Mouse (Mus musculus) thymus, adult 2 months (tissue): Measurements from ENCODE around the gene Rex1bd. TPM values are rescaled to one million over a fixed set of nuclear protein-coding genes. Genes with fewer than 3 reads are reported as not detected.

Experiments used
- DNase-seq: peaks from one replicate; pipeline ENCODE4 v3.0.0; 2021
- H3K27ac ChIP-seq: fragments of 200-500 bp; 2 replicates; pipeline ENCODE4 v1.5.1; 2012; ENCODE audit warnings: low read length, control low read depth; ENCODE audit not compliant: control insufficient read depth, insufficient read depth
- H3K27me3 ChIP-seq: fragments of 200-500 bp; 2 replicates; pipeline ENCODE4 v1.6.1; 2012; ENCODE audit warnings: mild to moderate bottlenecking, low read length, moderate library complexity, mixed read lengths; ENCODE audit not compliant: control insufficient read depth, insufficient read depth
- H3K36me3 ChIP-seq: fragments of 200-500 bp; 2 replicates; pipeline ENCODE4 v1.6.1; 2012; ENCODE audit warnings: mild to moderate bottlenecking, low read length, moderate library complexity; ENCODE audit not compliant: control insufficient read depth, insufficient read depth
- H3K4me1 ChIP-seq: fragments of 200-500 bp; replicated peaks from 2 replicates; pipeline ENCODE4 v1.6.1; 2012; ENCODE audit warnings: low read length; ENCODE audit not compliant: control insufficient read depth, insufficient read depth
- H3K4me3 ChIP-seq: fragments of 200-500 bp; 2 replicates; pipeline ENCODE4 v1.5.1; 2012; ENCODE audit warnings: mild to moderate bottlenecking, low read length, control low read depth, moderate library complexity; ENCODE audit not compliant: control insufficient read depth, insufficient read depth
- CTCF ChIP-seq: fragments of 200-500 bp; IDR thresholded peaks from 2 replicates; pipeline ENCODE4 v1.5.1; 2012; ENCODE audit warnings: mild to moderate bottlenecking, control low read depth, low read length, moderate library complexity, borderline replicate concordance; ENCODE audit not compliant: control insufficient read depth, poor library complexity, insufficient read depth; ENCODE audit errors: extremely low read depth
- POLR2A ChIP-seq: fragments of 200-500 bp; IDR thresholded peaks from 2 replicates; pipeline ENCODE4 v1.6.1; 2012; ENCODE audit warnings: mild to moderate bottlenecking, low read length, control low read depth, moderate library complexity; ENCODE audit not compliant: control insufficient read depth, poor library complexity, insufficient read depth; ENCODE audit errors: extremely low read depth
- WGBS: fragments of 180-500 bp; shearing (Covaris S2); methylation state at CpG from one replicate; pipeline ENCODE4 v1.1.7; 2018; 5-methylcytosine and 5-hydroxymethylcytosine counted together
- polyA plus RNA-seq: library from polyadenylated mRNA; depleted of rRNA; stranded (reverse); fragments of >200 nt; gene quantifications from 2 replicates; pipeline ENCODE4 v1.2.3, GENCODE M21; 2012; rRNA removed

The Rex1bd gene
- polyA plus RNA-seq: 196 and 227 TPM in 2 replicates

GRCm38 (mm10) chr8:70506328-70507026, at the start of gene Rex1bd:
TSS of gene Rex1bd (minus strand) at chr8:70506752.
- H3K4me3 ChIP-seq: peak within 1 kb of the TSS; percentile 56
- 7% methylated on average over 40 of the region's 40 CpGs for WGBS
- H3K4me1 ChIP-seq: peaks cover 26% of the 10 kb centered on the region
- no peak within 1 kb of the TSS for H3K27ac ChIP-seq
- DNase-seq: peak; percentile 94
- peak; percentile 60; the same call in 1 of the 2 replicates for TF ChIP-seq POLR2A
- peak; percentile 87; the same call in 1 of the 2 replicates for TF ChIP-seq CTCF
- H3K36me3 ChIP-seq: peaks cover 6% of the 10 kb centered on the region; the same call in 1 of the 2 replicates
- no peaks in the 10 kb centered on the region for H3K27me3 ChIP-seq

- Histone ChIP-seq H3K27ac (peak overlapping the region; percentile 39), H3K4me1 (peaks cover 46% of the 10 kb centered on the region), H3K4me3 (no peak overlapping the region), H3K36me3 (no peaks in the 10 kb centered on the region), H3K27me3 (no peaks in the 10 kb centered on the region)
- 22% methylated on average over 4 of the region's 4 CpGs for WGBS
- no peak for TF ChIP-seq POLR2A
- no peak for TF ChIP-seq CTCF
- peak; percentile 37 for DNase-seq
These were observed 48.7 kb upstream of the Rex1bd start for GRCm38 (mm10) chr8:70555079-70555747.

- no peak for TF ChIP-seq CTCF
- no peak for TF ChIP-seq POLR2A
- Histone ChIP-seq H3K4me3 (no peak overlapping the region), H3K27me3 (no peaks in the 10 kb centered on the region), H3K4me1 (peaks cover 41% of the 10 kb centered on the region), H3K27ac (peak overlapping the region; percentile 20; the same call in 1 of the 2 replicates), H3K36me3 (no peaks in the 10 kb centered on the region)
- no peak for DNase-seq
These were observed 47.2 kb upstream of the Rex1bd start for GRCm38 (mm10) chr8:70553740-70554139.

DNA sequence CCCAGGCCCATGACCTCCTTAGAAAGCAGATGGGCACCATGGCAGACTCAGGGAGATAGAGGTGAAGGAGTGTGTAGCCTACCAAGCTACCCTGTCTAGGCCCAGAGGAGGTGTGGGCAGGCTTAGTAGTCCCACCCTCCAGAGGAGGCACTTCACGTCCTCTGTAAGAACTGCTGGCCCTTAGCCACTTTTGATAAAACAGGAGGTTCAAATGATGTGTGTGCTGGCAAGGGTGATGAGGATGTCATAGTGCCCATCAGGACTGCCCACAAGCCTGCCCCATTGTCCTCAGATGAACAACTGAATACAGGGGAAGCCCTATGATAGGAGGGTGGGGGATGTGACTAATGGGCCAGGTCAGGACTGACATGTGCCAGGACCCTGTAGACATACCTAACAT, 46.3 kb upstream of the Rex1bd start:
- Histone ChIP-seq H3K27me3 (no peaks in the 10 kb centered on the region), H3K4me1 (peaks cover 36% of the 10 kb centered on the region), H3K27ac (no peak overlapping the region), H3K36me3 (no peaks in the 10 kb centered on the region), H3K4me3 (no peak overlapping the region)
- DNase-seq: no peak
- WGBS: 86% methylated on average over 1 of the region's 1 CpGs
- TF ChIP-seq CTCF (no peak), POLR2A (no peak)

DNA sequence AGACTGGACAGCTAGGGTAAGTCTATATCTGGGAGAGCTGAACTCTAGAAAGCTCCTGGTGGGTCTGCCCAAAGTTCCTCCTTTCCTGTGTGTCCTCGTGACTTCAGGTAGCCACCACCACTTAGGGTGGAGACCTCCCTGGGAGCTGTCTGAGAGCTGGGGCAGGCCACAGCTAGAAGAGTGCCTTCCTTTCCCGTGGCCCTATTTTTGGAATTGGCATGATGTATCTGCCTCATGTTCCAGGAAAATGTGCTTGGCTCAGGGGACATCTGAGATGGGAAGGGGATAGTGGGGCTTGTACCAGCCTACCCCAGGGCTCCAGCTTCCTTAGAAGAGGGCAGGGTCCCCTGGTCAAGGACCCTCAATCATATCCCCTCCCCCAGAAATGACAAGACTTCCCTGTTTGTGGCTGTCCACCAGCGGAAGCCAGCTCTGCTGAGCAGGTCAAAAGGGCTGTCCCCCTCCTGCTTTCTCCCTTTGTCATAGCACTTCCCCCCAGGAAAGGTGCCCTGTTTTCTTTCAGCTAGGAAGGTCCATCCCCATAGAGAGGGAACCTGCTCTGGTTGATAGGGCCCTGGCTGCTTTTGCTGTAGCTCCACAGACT, 45.1 kb upstream of the Rex1bd start:
- WGBS: 62% methylated on average over 3 of the region's 3 CpGs
- H3K27ac ChIP-seq: no peak overlapping the region
- no peak for DNase-seq

GRCm38 (mm10) chr8:70549412-70550184, 43.0 kb upstream of the Rex1bd start:
- Histone ChIP-seq H3K27ac (no peak overlapping the region), H3K27me3 (no peaks in the 10 kb centered on the region), H3K4me3 (no peak overlapping the region), H3K4me1 (peaks cover 29% of the 10 kb centered on the region), H3K36me3 (no peaks in the 10 kb centered on the region)
- 41% methylated on average over 10 of the region's 10 CpGs for WGBS
- DNase-seq: no peak
- TF ChIP-seq CTCF: no peak
- no peak for TF ChIP-seq POLR2A

More for the DNA sequence above, 45.1 kb upstream of the Rex1bd start:
- H3K4me3 ChIP-seq: no peak overlapping the region
- H3K27me3 ChIP-seq: no peaks in the 10 kb centered on the region
- H3K4me1 ChIP-seq: peaks cover 36% of the 10 kb centered on the region
- TF ChIP-seq POLR2A: no peak
- TF ChIP-seq CTCF: no peak
- H3K36me3 ChIP-seq: no peaks in the 10 kb centered on the region
